Mouse (Mus musculus) midbrain, embryonic 16.5 days (tissue): ENCODE measurements around the gene Ube2q1. TPM values are rescaled to one million over a fixed set of nuclear protein-coding genes. Genes with fewer than 3 reads are reported as not detected.
A peak's percentile ranks its signal among the peaks of the same experiment; 100 is the strongest.

Experiments used
- ATAC-seq: fragments of 200-750 bp; cut with Nextera tagmentation; 2 replicates; pipeline ENCODE4 v1.8.0; 2017; ENCODE audit warnings: moderate TSS enrichment
- H3K27ac ChIP-seq: fragments of 300-500 bp; sonication (generic); 2 replicates; pipeline ENCODE4 v1.5.1; 2014; ENCODE audit warnings: mild to moderate bottlenecking, low read length, mixed read lengths
- H3K27me3 ChIP-seq: fragments of 300-500 bp; sonication (generic); 2 replicates; pipeline ENCODE4 v1.6.1; 2014; ENCODE audit warnings: low read depth, low read length, mixed read lengths; ENCODE audit not compliant: control insufficient read depth, insufficient read depth
- H3K36me3 ChIP-seq: fragments of 300-500 bp; sonication (generic); 2 replicates; pipeline ENCODE4 v1.6.1; 2014; ENCODE audit warnings: mild to moderate bottlenecking, low read length, moderate library complexity, mixed read lengths; ENCODE audit not compliant: control insufficient read depth, insufficient read depth
- H3K4me1 ChIP-seq: fragments of 300-500 bp; sonication (generic); 2 replicates; pipeline ENCODE4 v1.6.1; 2014; ENCODE audit warnings: mild to moderate bottlenecking, low read length, mixed read lengths; ENCODE audit not compliant: control insufficient read depth, insufficient read depth
- H3K4me2 ChIP-seq: fragments of 300-500 bp; sonication (generic); 2 replicates; pipeline ENCODE4 v1.6.1; 2014; ENCODE audit warnings: mild to moderate bottlenecking, low read length, mixed read lengths
- H3K4me3 ChIP-seq: fragments of 300-500 bp; sonication (generic); 2 replicates; pipeline ENCODE4 v1.5.1; 2014; ENCODE audit warnings: low read depth, mild to moderate bottlenecking, low read length, moderate library complexity, mixed read lengths
- H3K9ac ChIP-seq: fragments of 300-500 bp; sonication (generic); 2 replicates; pipeline ENCODE4 v1.6.1; 2014; ENCODE audit warnings: low read depth, low read length, mixed read lengths
- H3K9me3 ChIP-seq: fragments of 300-500 bp; sonication (generic); replicated peaks from 2 replicates; pipeline ENCODE4 v1.6.1; 2014; ENCODE audit warnings: mild to moderate bottlenecking, low read length, mixed read lengths; ENCODE audit not compliant: control insufficient read depth, poor library complexity, severe bottlenecking
- WGBS: fragments of 180-500 bp; shearing (Covaris S2); extraction: QIAGEN DNeasy Blood & Tissue Kit; methylation state at CpG from one replicate; pipeline ENCODE4 v1.1.7; 2014; 5-methylcytosine and 5-hydroxymethylcytosine counted together
- polyA plus RNA-seq: library from polyadenylated mRNA; unstranded; fragments of >200 nt; fragmentation: Nextera tagmentation; extraction: Ambion mirVana; gene quantifications from 2 replicates; pipeline ENCODE4 v1.2.1, GENCODE M21; 2015

The Ube2q1 gene
- polyA plus RNA-seq, result 10.7 and 10.9 TPM in 2 replicates

DNA sequence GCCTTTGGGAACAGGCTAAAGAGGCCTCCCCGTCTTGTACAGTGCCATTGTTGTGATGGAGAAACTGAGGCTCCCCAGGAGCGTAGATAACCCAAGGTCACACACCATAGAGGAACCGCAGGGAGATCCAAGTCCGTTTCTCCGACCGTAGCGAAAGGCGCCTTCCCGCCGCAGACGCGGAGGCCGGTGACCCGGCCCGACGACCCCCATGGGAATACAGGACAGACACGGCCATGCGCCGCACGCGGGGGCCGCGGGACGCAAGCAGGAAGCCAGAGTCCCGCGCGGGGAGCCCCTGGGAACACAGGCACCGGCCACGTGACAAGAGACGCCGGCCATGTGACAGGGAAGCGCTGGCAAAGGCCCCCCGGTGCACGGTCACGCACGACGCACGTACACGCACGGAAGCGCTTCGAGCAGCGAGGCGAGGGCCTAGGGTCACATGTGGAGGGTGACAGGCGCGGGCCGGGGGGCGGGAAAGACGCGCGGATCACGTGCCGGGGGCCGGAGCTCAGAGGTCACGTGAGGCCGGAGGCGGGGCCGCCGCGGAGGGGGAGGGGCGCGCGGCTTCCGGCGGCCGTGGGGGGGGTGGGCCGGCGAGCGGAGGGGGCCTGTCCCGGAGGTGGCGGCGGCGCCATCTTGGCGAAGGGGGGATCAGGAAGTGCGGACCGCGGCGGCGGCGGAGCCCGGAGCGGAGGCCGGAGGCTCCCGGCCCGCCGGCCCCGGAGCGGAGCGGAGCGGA lies at the start of gene Ube2q1:
Gene Ube2q1, plus strand, starts transcription at position 649 of the 742 bp plus-strand sequence.
- Histone ChIP-seq H3K4me2 (peak within 1 kb of the TSS; percentile 93), H3K27me3 (no peaks in the 10 kb centered on the region), H3K27ac (peak within 1 kb of the TSS; percentile 94), H3K4me3 (peak within 1 kb of the TSS; percentile 98), H3K36me3 (peaks cover 11% of the 10 kb centered on the region; the same call in 1 of the 2 replicates), H3K4me1 (peaks cover 34% of the 10 kb centered on the region), H3K9ac (peak within 1 kb of the TSS; percentile 97), H3K9me3 (no peaks in the 10 kb centered on the region)
- WGBS, result under 1% methylated on average over 65 of the region's 90 CpGs
- peak; percentile 95 for ATAC-seq

- no peak for ATAC-seq
- H3K27me3 ChIP-seq, result no peaks in the 10 kb centered on the region
- H3K36me3 ChIP-seq, result no peaks in the 10 kb centered on the region
- peaks cover 19% of the 10 kb centered on the region for H3K4me1 ChIP-seq
- H3K9ac ChIP-seq, result no peak overlapping the region
- H3K4me2 ChIP-seq, result no peak overlapping the region
- WGBS, result 23% methylated on average over 4 of the region's 4 CpGs
- no peak overlapping the region for H3K4me3 ChIP-seq
- no peak overlapping the region for H3K27ac ChIP-seq
- H3K9me3 ChIP-seq, result no peaks in the 10 kb centered on the region
These were observed 46.4 kb upstream of the Ube2q1 start for GRCm38 (mm10) chr3:89727028-89727427.

- no peak overlapping the region for H3K27ac ChIP-seq
- no peak for ATAC-seq
- peaks cover 15% of the 10 kb centered on the region for H3K4me1 ChIP-seq
- 80% methylated on average over 2 of the region's 2 CpGs for WGBS
- no peaks in the 10 kb centered on the region for H3K9me3 ChIP-seq
- H3K27me3 ChIP-seq, result no peaks in the 10 kb centered on the region
- H3K4me3 ChIP-seq, result no peak overlapping the region
- H3K4me2 ChIP-seq, result no peak overlapping the region
- no peak overlapping the region for H3K9ac ChIP-seq
- no peaks in the 10 kb centered on the region for H3K36me3 ChIP-seq
These were observed 44.6 kb upstream of the Ube2q1 start for GRCm38 (mm10) chr3:89728848-89729247.

DNA sequence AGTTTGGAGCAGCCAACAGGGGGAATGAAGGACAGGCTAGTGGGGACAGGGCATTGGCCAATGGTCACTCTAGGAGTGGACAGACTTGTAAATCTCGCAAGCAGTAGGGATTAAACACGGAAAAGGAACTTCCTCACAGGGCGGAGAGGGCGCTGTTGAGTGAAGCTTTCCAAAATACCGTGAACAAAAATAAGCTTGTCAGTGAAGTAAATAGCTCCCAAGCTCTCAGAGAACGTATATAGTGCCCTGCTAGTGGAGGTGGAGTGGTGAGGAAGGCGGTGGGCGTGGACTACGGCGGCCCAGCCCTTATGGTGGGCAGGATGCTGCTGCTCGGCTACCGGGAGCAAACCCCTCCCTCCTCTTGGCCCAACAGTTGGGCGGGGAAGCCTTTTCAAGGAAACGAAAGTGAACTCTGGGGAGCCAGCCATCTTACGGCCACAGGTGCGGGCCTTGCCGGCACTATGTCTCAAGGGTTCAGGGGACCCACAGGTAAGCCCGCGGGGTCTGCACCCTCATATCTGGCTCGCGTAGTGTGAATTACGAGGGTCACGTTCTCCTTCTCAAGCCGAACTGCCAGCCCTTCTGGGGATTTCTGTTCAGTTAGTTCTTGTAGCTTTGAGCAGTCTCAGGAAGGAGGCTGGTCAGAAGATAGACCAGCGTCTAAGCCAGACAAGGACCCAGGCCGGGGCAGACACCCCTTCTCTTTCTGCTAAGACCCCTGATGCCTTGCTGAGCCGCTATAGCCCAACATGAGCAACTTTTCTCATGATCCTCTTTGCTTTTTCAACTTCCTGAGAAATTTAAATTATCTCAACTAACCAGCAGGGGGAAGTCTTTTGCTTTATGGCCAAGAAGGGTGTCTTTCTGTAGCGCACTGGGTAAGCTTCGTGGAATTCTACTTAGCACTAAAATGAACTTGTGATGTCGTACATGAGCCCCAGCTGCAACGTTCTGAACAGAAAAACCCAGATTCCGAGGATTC lies 42.8 kb upstream of the Ube2q1 start:
- Histone ChIP-seq H3K4me1 (peaks cover 15% of the 10 kb centered on the region), H3K4me2 (peak overlapping the region; percentile 62), H3K27ac (no peak overlapping the region), H3K9me3 (no peaks in the 10 kb centered on the region), H3K36me3 (no peaks in the 10 kb centered on the region), H3K27me3 (no peaks in the 10 kb centered on the region), H3K9ac (peak overlapping the region; percentile 57), H3K4me3 (peak overlapping the region; percentile 39)
- 1% methylated on average over 32 of the region's 32 CpGs for WGBS
- peak; percentile 63; the same call in 1 of the 2 replicates for ATAC-seq

DNA sequence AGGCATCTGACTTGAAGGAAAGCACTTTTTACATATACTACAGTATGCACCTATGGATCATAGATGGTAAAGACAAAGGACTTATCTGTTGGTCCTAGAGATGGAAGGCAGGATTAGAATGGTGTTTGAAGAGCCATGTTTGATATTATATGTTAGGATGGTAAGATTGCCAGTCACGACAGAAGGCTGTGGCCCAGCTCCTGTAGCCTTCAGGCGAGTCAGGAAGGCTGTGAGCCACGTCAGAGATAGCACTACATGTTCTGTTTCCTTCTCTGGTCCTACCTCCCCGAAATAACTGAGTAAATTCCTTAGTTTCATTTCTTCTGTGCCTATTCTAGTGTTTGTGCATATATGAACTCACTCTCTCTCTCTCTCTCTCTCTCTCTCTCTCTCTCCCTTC lies 41.3 kb upstream of the Ube2q1 start:
- 96% methylated on average over 4 of the region's 4 CpGs for WGBS
- H3K4me2 ChIP-seq, result no peak overlapping the region

GRCm38 (mm10) chr3:89738509-89738908 lies 34.9 kb upstream of the Ube2q1 start:
- Histone ChIP-seq H3K9me3 (no peaks in the 10 kb centered on the region), H3K27ac (no peak overlapping the region), H3K27me3 (no peaks in the 10 kb centered on the region), H3K9ac (no peak overlapping the region), H3K36me3 (peaks cover 21% of the 10 kb centered on the region), H3K4me3 (no peak overlapping the region), H3K4me1 (no peaks in the 10 kb centered on the region), H3K4me2 (no peak overlapping the region)
- ATAC-seq, result no peak
- 97% methylated on average over 6 of the region's 6 CpGs for WGBS

More for the DNA sequence above, 41.3 kb upstream of the Ube2q1 start:
- no peak overlapping the region for H3K27ac ChIP-seq
- no peaks in the 10 kb centered on the region for H3K9me3 ChIP-seq
- peaks cover 5% of the 10 kb centered on the region; the same call in 1 of the 2 replicates for H3K36me3 ChIP-seq
- H3K4me1 ChIP-seq, result peaks cover 15% of the 10 kb centered on the region
- ATAC-seq, result no peak
- H3K9ac ChIP-seq, result no peak overlapping the region
- H3K4me3 ChIP-seq, result no peak overlapping the region
- no peaks in the 10 kb centered on the region for H3K27me3 ChIP-seq

DNA sequence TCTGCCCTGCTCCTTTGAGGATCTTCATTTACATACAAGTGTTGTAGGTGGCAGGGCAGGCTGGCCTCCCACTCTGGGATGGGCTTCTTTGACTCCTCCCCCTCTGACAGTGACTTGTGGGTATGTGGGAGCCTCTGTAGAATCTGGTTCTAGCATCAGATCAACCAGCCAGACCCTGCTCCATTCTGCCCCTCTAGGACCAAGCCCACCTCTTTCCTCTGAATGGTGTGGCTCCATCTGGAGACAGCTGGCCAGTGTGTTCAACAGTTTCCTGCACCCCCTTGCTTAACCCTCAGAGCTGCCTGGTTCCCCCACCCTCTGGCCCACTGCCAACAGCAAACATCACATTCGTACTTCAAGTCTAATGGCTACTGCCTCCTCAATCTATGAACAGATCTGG lies 21.1 kb upstream of the Ube2q1 start:
- Histone ChIP-seq H3K9ac (no peak overlapping the region), H3K4me2 (no peak overlapping the region), H3K4me1 (no peaks in the 10 kb centered on the region), H3K27ac (no peak overlapping the region), H3K9me3 (no peaks in the 10 kb centered on the region), H3K4me3 (no peak overlapping the region), H3K27me3 (no peaks in the 10 kb centered on the region), H3K36me3 (peaks cover 33% of the 10 kb centered on the region)
- ATAC-seq, result peak; percentile 47; the same call in 1 of the 2 replicates
- 46% methylated on average over 1 of the region's 1 CpGs for WGBS

DNA sequence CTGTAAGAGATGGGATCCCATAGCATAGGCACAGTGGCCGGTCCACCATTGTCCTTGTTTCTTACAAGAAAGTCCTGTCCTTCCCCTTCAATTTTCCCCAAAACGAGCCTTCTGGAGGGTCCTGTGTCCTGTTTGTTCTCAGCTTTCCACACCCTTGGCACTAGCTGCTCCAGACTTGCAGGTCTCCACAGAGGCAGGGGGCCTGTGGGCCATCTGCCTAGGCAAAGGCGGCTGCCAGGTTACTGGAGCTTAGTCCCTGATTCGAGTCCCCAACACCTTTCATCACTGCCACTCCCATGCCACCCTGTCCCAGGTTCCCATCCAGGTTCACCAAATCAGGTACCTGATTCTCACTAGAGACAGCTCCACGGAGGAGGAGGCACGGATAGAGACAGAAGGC lies 18.1 kb upstream of the Ube2q1 start:
- Histone ChIP-seq H3K27ac (no peak overlapping the region), H3K4me1 (peaks cover 28% of the 10 kb centered on the region), H3K27me3 (no peaks in the 10 kb centered on the region), H3K9me3 (no peaks in the 10 kb centered on the region), H3K4me2 (no peak overlapping the region), H3K4me3 (no peak overlapping the region), H3K9ac (no peak overlapping the region), H3K36me3 (peaks cover 18% of the 10 kb centered on the region)
- no peak for ATAC-seq
- 85% methylated on average over 6 of the region's 6 CpGs for WGBS
